25 mouse cellular contexts compared by ENCODE assay signal in genomic region chr16:87582776-87583175, GRCm38 (mm10). TPM values are rescaled to one million over a fixed set of nuclear protein-coding genes. Genes with fewer than 3 reads are reported as not detected.
"Had no signal": no experiment of that assay in that cellular context is flagged by ENCODE, and none has a peak within 500 bp of the region (broad histone marks: within the 10 kb centered on the region; RNA-seq: fewer than 3 reads in every experiment).

No protein-coding gene starts in this region.

- H3K9ac ChIP-seq: heart, embryonic 12.5 days; hindbrain, embryonic 12.5 days; hindbrain, embryonic 15.5 days; limb, embryonic 12.5 days; liver, embryonic 13.5 days; liver, embryonic 15.5 days had no signal

- H3K4me2 ChIP-seq: heart, embryonic 12.5 days; hindbrain, embryonic 12.5 days; hindbrain, embryonic 15.5 days; limb, embryonic 12.5 days; liver, embryonic 11.5 days; liver, embryonic 13.5 days; liver, embryonic 15.5 days had no signal

- H3K36me3 ChIP-seq: heart, embryonic 10.5 days; heart, embryonic 12.5 days; hindbrain, embryonic 10.5 days; hindbrain, embryonic 12.5 days; hindbrain, embryonic 15.5 days; limb, embryonic 10.5 days; limb, embryonic 12.5 days; liver, embryonic 13.5 days; liver, embryonic 15.5 days had no signal

- H3K4me3 ChIP-seq: gastrocnemius, adult 2 months; heart, embryonic 10.5 days; heart, embryonic 12.5 days; hindbrain, embryonic 10.5 days; hindbrain, embryonic 12.5 days; hindbrain, embryonic 15.5 days; limb, embryonic 10.5 days; limb, embryonic 12.5 days; liver, embryonic 13.5 days; liver, embryonic 15.5 days had no signal

- DNase-seq: gastrocnemius, adult 2 months; gastrocnemius, postnatal 10 days; gastrocnemius, postnatal 25 days; heart, adult 18-20 months; heart, postnatal 10 days; heart, postnatal 4 days; kidney, adult 11 months; kidney, adult 9 months; kidney, postnatal 25 days; layer of hippocampus, adult 9-11 months; layer of hippocampus, postnatal 36 days; liver; liver, embryonic 13.5 days had no signal

- H3K9me3 ChIP-seq: heart, embryonic 10.5 days; hindbrain, embryonic 10.5 days; hindbrain, embryonic 12.5 days; hindbrain, embryonic 15.5 days; limb, embryonic 10.5 days; limb, embryonic 12.5 days; liver, embryonic 13.5 days; liver, embryonic 15.5 days had no signal

- ATAC-seq: hindbrain, postnatal 0 days; intestine, embryonic 16.5 days had no signal

- H3K27ac ChIP-seq: gastrocnemius, adult 2 months; heart, embryonic 10.5 days; hindbrain, embryonic 10.5 days; hindbrain, embryonic 12.5 days; hindbrain, embryonic 15.5 days; hindbrain, postnatal 0 days; kidney, postnatal 0 days; limb, embryonic 10.5 days; limb, embryonic 12.5 days; liver, embryonic 13.5 days; liver, embryonic 15.5 days had no signal

- H3K4me1 ChIP-seq: heart, embryonic 10.5 days; heart, embryonic 12.5 days; hindbrain, embryonic 10.5 days; hindbrain, embryonic 12.5 days; limb, embryonic 10.5 days; limb, embryonic 12.5 days; liver, embryonic 13.5 days; liver, embryonic 15.5 days had no signal

- H3K27me3 ChIP-seq: heart, embryonic 12.5 days; hindbrain, embryonic 12.5 days; hindbrain, embryonic 15.5 days; limb, embryonic 12.5 days; liver, embryonic 13.5 days; liver, embryonic 15.5 days had no signal

RNA-seq across cellular contexts. Expression of gene Map3k7cl, which starts 29.6 kb away (rescaled TPM):
- polyA plus RNA-seq: heart, embryonic 10.5 days; hindbrain, embryonic 10.5 days; hindbrain, embryonic 15.5 days; limb, embryonic 10.5 days; limb, embryonic 12.5 days; liver, embryonic 11.5 days; liver, embryonic 13.5 days; liver, embryonic 15.5 days had no signal
